Mouse (Mus musculus) thymus, adult 2 months (tissue): ENCODE results near the gene Spsb1. TPM values are rescaled to one million over a fixed set of nuclear protein-coding genes. Genes with fewer than 3 reads are reported as not detected.

ENCODE experiments used
- DNase-seq: peaks from one replicate; pipeline ENCODE4 v3.0.0; 2021
- H3K27ac ChIP-seq: fragments of 200-500 bp; 2 replicates; pipeline ENCODE4 v1.5.1; 2012; ENCODE audit warnings: low read length, control low read depth; ENCODE audit not compliant: control insufficient read depth, insufficient read depth
- H3K27me3 ChIP-seq: fragments of 200-500 bp; 2 replicates; pipeline ENCODE4 v1.6.1; 2012; ENCODE audit warnings: mild to moderate bottlenecking, low read length, moderate library complexity, mixed read lengths; ENCODE audit not compliant: control insufficient read depth, insufficient read depth
- H3K36me3 ChIP-seq: fragments of 200-500 bp; 2 replicates; pipeline ENCODE4 v1.6.1; 2012; ENCODE audit warnings: mild to moderate bottlenecking, low read length, moderate library complexity; ENCODE audit not compliant: control insufficient read depth, insufficient read depth
- H3K4me1 ChIP-seq: fragments of 200-500 bp; replicated peaks from 2 replicates; pipeline ENCODE4 v1.6.1; 2012; ENCODE audit warnings: low read length; ENCODE audit not compliant: control insufficient read depth, insufficient read depth
- H3K4me3 ChIP-seq: fragments of 200-500 bp; 2 replicates; pipeline ENCODE4 v1.5.1; 2012; ENCODE audit warnings: mild to moderate bottlenecking, low read length, control low read depth, moderate library complexity; ENCODE audit not compliant: control insufficient read depth, insufficient read depth
- CTCF ChIP-seq: fragments of 200-500 bp; IDR thresholded peaks from 2 replicates; pipeline ENCODE4 v1.5.1; 2012; ENCODE audit warnings: mild to moderate bottlenecking, control low read depth, low read length, moderate library complexity, borderline replicate concordance; ENCODE audit not compliant: control insufficient read depth, poor library complexity, insufficient read depth; ENCODE audit errors: extremely low read depth
- POLR2A ChIP-seq: fragments of 200-500 bp; IDR thresholded peaks from 2 replicates; pipeline ENCODE4 v1.6.1; 2012; ENCODE audit warnings: mild to moderate bottlenecking, low read length, control low read depth, moderate library complexity; ENCODE audit not compliant: control insufficient read depth, poor library complexity, insufficient read depth; ENCODE audit errors: extremely low read depth
- WGBS: fragments of 180-500 bp; shearing (Covaris S2); methylation state at CpG from one replicate; pipeline ENCODE4 v1.1.7; 2018; 5-methylcytosine and 5-hydroxymethylcytosine counted together
- polyA plus RNA-seq: library from polyadenylated mRNA; depleted of rRNA; stranded (reverse); fragments of >200 nt; gene quantifications from 2 replicates; pipeline ENCODE4 v1.2.3, GENCODE M21; 2012

The Spsb1 gene
- polyA plus RNA-seq, 1 experiment = 30.4 TPM

- DNase-seq = no peak
- WGBS = 98% methylated on average over 5 of the region's 5 CpGs
- no peak for TF ChIP-seq CTCF
- TF ChIP-seq POLR2A = no peak
- Histone ChIP-seq H3K27ac (no peak overlapping the region), H3K4me3 (no peak overlapping the region), H3K36me3 (no peaks in the 10 kb centered on the region), H3K27me3 (no peaks in the 10 kb centered on the region), H3K4me1 (peaks cover 41% of the 10 kb centered on the region)
Measured at GRCm38 (mm10) chr4:149891172-149891960, 63.5 kb downstream of the Spsb1 start.

- no peak for DNase-seq
Measured at GRCm38 (mm10) chr4:149890551-149890950, 64.3 kb downstream of the Spsb1 start.

GRCm38 (mm10) chr4:149889851-149890250 lies 65.0 kb downstream of the Spsb1 start:
- Histone ChIP-seq H3K27ac (no peak overlapping the region), H3K36me3 (no peaks in the 10 kb centered on the region), H3K27me3 (no peaks in the 10 kb centered on the region), H3K4me1 (peaks cover 44% of the 10 kb centered on the region), H3K4me3 (no peak overlapping the region)
- 6% methylated on average over 12 of the region's 13 CpGs for WGBS
- TF ChIP-seq CTCF (no peak), POLR2A (no peak)
- DNase-seq = peak; percentile 36

More at GRCm38 (mm10) chr4:149890551-149890950, 64.3 kb downstream of the Spsb1 start:
- no peaks in the 10 kb centered on the region for H3K36me3 ChIP-seq
- 71% methylated on average over 8 of the region's 8 CpGs for WGBS
- peaks cover 44% of the 10 kb centered on the region for H3K4me1 ChIP-seq
- H3K4me3 ChIP-seq = no peak overlapping the region
- TF ChIP-seq CTCF (no peak), POLR2A (no peak)
- H3K27ac ChIP-seq = no peak overlapping the region
- no peaks in the 10 kb centered on the region for H3K27me3 ChIP-seq

- no peak for TF ChIP-seq POLR2A
- TF ChIP-seq CTCF = no peak
- no peak overlapping the region for H3K4me3 ChIP-seq
- H3K27me3 ChIP-seq = no peaks in the 10 kb centered on the region
- 18% methylated on average over 20 of the region's 20 CpGs for WGBS
- no peak overlapping the region for H3K27ac ChIP-seq
- H3K4me1 ChIP-seq = peaks cover 44% of the 10 kb centered on the region
- H3K36me3 ChIP-seq = no peaks in the 10 kb centered on the region
- DNase-seq = peak; percentile 38
Measured at GRCm38 (mm10) chr4:149888736-149889470, 65.9 kb downstream of the Spsb1 start.

DNA sequence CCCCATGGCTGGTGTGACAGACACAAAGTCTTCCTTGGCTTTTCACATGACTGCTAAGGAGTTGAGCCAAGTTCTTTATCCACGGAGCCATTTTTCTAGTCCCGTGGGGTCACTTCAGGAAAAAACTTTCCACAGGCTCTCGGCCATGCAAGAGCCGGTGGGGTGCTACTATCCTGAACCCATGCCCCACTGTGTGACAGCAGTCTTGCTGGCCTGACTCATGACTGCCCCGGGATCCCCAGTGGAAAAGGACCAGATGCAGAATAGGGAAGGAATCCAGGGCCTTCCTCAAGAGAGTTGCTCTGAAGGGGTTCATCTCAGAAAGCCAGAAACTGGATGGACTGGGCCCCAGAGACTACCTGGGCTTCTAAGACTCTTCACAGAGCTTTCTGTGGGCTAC lies 66.7 kb downstream of the Spsb1 start:
- TF ChIP-seq POLR2A (no peak), CTCF (no peak)
- Histone ChIP-seq H3K27ac (no peak overlapping the region), H3K27me3 (no peaks in the 10 kb centered on the region), H3K4me1 (peaks cover 48% of the 10 kb centered on the region), H3K4me3 (no peak overlapping the region), H3K36me3 (no peaks in the 10 kb centered on the region)
- WGBS = 91% methylated on average over 5 of the region's 5 CpGs
- DNase-seq = no peak

DNA sequence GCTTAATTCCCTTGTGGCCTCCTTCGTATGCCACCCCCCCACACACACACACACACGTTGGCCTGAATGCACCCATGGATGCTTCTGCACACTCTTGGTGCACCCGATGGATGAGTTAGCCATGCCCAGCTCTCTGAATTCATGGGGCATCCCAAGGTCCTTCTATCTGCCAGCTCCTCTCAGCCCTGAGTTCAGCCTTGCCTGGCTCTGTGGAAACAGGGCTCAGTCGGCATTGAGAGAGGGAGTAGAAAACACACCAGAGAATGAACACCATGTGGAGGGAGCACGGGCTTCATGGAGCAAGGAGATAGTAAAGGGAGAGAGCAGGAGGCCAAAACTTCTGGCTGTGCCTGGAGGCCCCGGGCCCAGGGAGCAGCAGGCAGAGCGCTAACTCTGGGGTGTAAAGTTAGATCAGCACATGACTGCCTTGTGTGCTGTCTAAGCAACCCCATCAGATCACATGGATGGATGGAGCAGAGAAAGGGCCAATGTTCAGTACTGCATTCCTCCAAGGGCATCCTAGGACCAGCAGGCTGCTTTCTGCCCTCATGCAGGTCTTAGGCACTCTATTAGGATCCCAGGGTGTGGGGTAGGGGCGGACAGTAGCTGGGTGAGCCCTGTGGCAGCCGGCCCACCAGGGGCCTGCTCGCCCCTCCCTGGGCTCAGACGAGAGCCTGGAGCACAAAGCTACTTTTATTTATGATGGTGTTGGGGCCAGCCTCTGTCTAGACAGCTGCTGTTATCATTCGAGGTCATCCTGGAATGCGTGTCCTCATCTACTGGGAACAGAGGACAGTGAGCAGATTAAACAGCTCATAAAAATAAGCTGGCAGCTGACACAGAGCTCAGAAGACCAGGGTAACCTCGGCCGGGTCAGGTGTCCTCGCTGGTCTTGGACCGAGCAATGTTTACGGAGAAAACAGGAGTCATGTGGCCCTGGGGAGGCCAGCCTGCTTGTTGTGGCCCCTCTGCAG lies 68.3 kb downstream of the Spsb1 start:
- no peak for DNase-seq

More for the DNA sequence above, 68.3 kb downstream of the Spsb1 start:
- WGBS = 88% methylated on average over 18 of the region's 18 CpGs
- H3K4me1 ChIP-seq = peaks cover 62% of the 10 kb centered on the region
- no peaks in the 10 kb centered on the region for H3K36me3 ChIP-seq
- H3K4me3 ChIP-seq = no peak overlapping the region
- TF ChIP-seq CTCF (no peak), POLR2A (no peak)
- H3K27me3 ChIP-seq = no peaks in the 10 kb centered on the region
- H3K27ac ChIP-seq = no peak overlapping the region
